Mouse (Mus musculus) lung, postnatal 4 days (tissue): ENCODE results near the gene Med12l.
A peak's percentile ranks its signal among the peaks of the same experiment; 100 is the strongest.

Source experiments
- DNase-seq, 2 experiments: peaks; one replicate each; pipeline ENCODE4 v3.0.0; 2021

Med12l gene

GRCm38 (mm10) chr3:59257740-59258664 lies 252.4 kb downstream of the Med12l start:
- DNase-seq, result no peak

DNA sequence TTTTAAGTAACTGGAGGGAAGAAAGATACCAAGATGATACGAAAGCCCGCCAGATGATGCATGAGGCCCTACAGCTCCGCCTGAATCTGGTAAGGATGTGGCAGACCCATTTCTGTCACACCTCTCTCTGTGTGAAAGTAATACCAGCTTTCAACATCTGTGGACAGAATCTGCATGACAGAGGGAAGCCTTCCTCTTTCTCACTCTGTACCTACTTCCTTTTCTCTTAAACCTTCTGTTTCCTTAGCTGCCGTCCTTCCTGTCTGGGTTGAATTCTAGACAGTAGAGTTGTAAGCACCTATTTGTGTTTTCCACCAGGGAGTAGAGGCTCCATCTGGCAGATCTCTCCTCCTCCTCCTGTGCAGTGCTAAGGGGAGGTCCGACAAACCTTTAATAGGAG lies 255.1 kb downstream of the Med12l start:
- DNase-seq, result peak in 1 of 2 experiments; percentile 18

- no peak for DNase-seq
These were observed 256.3 kb downstream of the Med12l start for GRCm38 (mm10) chr3:59261709-59262472.

GRCm38 (mm10) chr3:59262704-59263103 lies 257.1 kb downstream of the Med12l start, which contains the start of gene P2ry12:
Gene P2ry12 (minus strand): TSS chr3:59262871.
- no peak for DNase-seq

GRCm38 (mm10) chr3:59263417-59263816 lies 257.8 kb downstream of the Med12l start:
- DNase-seq, result no peak

DNA sequence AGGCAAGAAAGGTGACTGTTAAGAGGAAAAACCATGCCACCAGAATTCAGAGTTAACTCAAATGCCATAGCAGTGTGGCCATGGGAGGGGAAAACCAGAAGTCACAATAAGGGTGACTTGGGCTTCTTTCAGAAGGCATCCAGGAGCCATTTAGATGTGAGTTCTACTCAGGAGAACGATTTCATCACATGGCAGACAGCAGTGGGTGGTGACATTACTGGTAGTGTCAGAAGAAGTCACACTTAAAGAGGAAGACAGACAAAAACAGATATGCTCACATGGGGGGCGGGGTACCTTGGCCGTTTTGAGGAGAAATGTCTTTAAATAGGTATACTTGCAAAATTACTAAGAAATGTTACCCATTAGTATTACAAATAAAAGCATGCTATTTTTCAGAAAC lies 258.4 kb downstream of the Med12l start:
- peak in 1 of 2 experiments; percentile 26 for DNase-seq

GRCm38 (mm10) chr3:59270811-59271210 lies 265.2 kb downstream of the Med12l start:
- DNase-seq, result no peak

GRCm38 (mm10) chr3:59277502-59278253 lies 272.1 kb downstream of the Med12l start:
- no peak for DNase-seq

GRCm38 (mm10) chr3:59278254-59278533 lies 272.6 kb downstream of the Med12l start:
- DNase-seq, result no peak

DNA sequence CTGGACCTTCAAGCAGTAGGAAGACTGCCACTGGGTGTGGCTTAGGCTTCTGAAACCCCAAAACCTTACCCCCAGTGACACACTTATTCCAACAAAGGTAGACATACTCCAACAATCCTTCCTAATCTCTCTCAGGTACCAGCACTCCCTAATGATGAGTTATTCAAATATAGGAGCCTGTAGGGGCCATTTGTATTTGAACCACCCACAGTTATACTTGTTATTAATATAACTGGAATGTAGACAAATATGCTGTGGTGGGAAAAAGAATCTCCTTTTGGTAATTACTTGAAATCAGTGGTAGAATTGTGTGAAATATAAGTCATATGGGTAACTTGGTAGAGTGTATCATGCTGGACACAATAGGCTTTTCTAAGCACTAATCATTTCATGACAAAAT lies 273.0 kb downstream of the Med12l start:
- DNase-seq, result no peak

GRCm38 (mm10) chr3:59290551-59290950 lies 284.9 kb downstream of the Med12l start:
- DNase-seq, result no peak

GRCm38 (mm10) chr3:59293437-59294199 lies 288.0 kb downstream of the Med12l start:
- no peak for DNase-seq

DNA sequence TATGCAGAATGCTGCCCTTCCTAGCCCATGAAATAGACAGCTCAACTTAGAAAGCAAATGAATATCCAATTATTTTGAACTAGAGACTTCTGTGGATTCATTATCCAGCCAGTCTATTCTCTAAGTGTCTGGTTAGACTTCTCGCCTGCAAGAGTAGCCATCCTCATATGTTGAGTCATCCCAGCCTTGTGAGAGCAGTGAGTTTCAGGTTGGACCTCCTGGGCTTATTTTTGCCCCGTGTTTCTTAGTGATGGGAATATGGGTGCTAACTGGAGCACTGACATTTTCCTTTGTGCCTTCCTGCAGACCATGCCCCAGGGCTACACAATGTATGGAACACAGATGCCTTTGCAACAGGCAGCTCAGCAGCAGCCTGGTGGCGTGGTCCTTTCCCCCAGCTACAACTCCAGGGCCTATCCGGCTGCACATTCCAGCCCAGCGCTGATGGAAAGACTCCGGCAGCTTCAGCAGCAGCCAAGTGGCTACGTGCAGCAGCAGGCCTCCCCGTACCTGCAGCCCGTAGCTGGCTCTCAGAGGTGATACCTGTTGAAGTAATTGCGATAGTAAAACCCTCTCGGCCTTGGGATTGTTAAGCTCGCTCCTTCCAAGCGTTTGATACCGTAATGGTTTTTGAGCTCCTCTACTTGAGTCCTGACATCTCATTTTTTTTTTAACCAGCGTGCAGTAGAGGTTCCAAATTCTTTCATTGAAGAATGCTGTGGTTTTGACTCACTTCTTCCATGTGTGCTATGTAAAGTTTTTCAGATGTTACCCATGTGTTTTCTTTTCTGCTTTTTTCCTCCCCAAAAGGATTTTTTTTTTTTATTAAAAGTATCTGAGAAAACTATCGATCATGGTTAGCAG lies 290.3 kb downstream of the Med12l start:
- no peak for DNase-seq

GRCm38 (mm10) chr3:59296563-59297130 lies 291.0 kb downstream of the Med12l start:
- DNase-seq, result no peak

DNA sequence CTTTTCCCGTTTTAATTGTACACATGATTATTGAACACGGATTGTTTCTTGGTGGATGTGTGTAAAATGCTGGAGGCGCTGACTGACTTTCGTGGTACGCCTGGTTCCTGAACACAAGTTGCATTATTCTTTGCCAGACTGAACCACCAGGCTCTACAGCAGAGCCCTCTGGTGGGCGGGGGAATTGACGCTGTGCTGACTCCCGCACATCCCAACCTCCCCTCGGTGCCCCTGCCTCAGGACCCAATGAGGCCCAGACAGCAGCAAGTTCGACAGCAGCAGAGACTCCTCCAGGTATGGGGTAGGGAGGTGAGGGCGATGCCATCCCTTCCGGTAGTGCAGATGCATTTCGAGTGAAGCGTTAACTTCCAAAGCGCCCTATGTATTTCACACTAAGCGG lies 292.0 kb downstream of the Med12l start:
- DNase-seq, result no peak

- no peak for DNase-seq
These were observed 299.3 kb downstream of the Med12l start for GRCm38 (mm10) chr3:59304944-59305343.

- no peak for DNase-seq
These were observed 299.9 kb downstream of the Med12l start for GRCm38 (mm10) chr3:59305518-59305917.

DNA sequence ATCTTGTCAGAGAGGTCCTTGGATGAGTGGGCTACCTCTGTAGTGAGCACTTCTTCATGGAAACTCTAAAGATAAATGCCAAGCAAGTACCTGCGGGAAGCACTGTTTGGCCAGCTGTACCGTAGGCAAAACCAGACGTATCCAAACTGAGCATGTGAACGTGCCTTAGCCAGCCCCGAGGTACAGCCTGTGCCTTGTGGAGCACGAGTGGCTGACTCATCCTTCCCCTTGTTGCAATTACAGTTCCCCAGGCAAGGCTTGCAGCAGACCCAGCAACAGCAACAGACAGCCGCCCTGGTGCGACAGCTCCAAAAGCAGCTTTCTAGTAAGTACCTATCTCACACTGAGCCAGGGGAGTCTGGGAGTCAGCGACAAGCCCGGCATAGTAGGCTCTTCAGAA lies 307.0 kb downstream of the Med12l start:
- DNase-seq, result peak in 1 of 2 experiments; percentile 30

DNA sequence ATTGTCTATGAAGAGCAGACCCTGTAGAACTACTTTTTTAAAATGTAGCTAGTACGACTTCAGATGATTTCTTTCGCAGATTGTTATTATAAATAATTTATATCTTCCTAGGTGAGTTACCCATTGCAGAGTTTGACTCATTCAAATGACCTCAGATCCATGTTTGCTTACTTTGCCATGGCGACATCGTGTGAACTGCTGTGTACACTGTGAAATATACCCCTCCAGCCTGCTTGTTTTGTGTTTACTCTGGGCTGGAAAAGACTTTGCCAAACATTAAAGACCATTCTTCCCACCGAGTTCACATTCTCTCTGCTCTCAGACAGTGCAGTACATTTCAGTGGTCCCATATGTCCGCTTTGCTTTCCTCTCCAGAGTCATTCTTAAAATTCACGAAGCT lies 310.5 kb downstream of the Med12l start:
- no peak for DNase-seq

DNA sequence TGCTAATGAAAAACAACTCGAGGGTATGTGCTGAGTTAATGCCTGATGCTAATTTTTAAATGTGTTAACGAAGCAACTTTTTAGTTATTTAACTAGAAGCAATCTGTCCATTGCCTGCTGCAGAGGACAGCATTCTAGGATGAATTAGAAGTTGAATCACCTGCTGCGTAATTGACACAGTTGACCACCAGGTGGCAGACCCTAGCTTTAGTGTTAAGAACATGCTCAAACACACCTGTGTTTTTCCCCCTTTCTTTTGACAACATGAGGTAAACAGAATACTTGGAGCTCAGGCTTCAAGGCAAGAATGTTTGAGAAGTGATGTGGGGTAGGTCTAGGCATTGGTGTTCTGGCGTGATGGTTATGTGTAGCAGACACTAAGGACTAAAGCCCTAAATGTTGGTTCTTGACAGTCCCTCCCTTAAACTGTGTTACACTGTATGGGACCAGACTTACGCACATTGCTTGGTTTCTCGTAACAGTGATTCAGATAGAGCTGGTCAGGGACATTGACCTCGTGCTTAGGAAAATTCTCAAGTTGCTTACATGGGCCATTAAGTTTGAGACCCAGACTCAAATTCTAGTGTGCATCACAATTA lies 315.8 kb downstream of the Med12l start:
- peak in 1 of 2 experiments; percentile 56 for DNase-seq

DNA sequence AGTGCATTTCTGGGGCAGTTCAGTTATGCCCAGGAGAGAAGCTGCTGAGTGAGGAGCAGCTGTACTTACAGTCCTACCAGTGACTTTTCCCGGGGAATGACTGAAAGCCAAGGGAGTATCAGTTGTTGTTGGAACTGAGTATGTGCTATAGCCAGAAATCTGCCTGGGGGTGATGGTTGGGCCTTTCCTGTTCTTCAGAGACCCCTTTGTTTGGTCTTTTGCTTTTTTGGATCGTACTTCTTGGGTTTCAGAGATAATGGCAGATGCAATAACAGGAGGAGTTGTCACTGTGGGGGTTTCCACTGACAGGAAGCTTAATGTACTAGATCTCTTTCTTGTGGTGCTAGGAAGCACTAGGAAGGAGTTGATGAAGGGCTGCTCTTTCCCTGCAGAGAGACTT lies 322.9 kb downstream of the Med12l start:
- no peak for DNase-seq
